In genomic region chr10:121202531-121202930, GRCm38 (mm10) we compare ENCODE assay signal across 28 mouse cellular contexts.
DNase-seq lines count a peak whose midpoint lies in the region; ATAC-seq and TF ChIP-seq lines count a peak whose summit lies in the region.
"Had no signal": no experiment of that assay in that cellular context is flagged by ENCODE, and none has a peak within 500 bp of the region (broad histone marks: within the 10 kb centered on the region; RNA-seq: fewer than 3 reads in every experiment).

No protein-coding gene starts in this region.

- no peak overlapping the region for H3K4me3 ChIP-seq in hindbrain, embryonic 11.5 days (ENCODE audit: low read depth, low read length)
- H3K4me3 ChIP-seq in hindbrain, embryonic 16.5 days (ENCODE audit: low read length) = no peak overlapping the region
- H3K4me3 ChIP-seq in CH12.LX (replicated peaks in 1 of 3; ENCODE audit: low read depth in 2 of 3, low read length in 2 of 3, poor library complexity in 1 of 3) = no peak overlapping the region
- no peak overlapping the region for H3K4me3 ChIP-seq in kidney, embryonic 16.5 days (ENCODE audit: low read length)
- H3K4me3 ChIP-seq: forebrain, embryonic 10.5 days; heart, embryonic 15.5 days; hindbrain, embryonic 15.5 days; intestine, embryonic 15.5 days; layer of hippocampus, adult 2 months; limb, embryonic 10.5 days; liver, embryonic 15.5 days; lung, embryonic 15.5 days; myocyte; neural tube, embryonic 13.5 days had no signal

- WGBS in hindbrain, embryonic 11.5 days = 90% methylated on average over 7 of the region's 7 CpGs
- WGBS in hindbrain, embryonic 16.5 days = 90% methylated on average over 7 of the region's 7 CpGs
- WGBS in kidney, embryonic 16.5 days = 90% methylated on average over 7 of the region's 7 CpGs

- H3K27me3 ChIP-seq in hindbrain, embryonic 11.5 days (ENCODE audit: control insufficient read depth, insufficient read depth, low read length) = no peaks in the 10 kb centered on the region
- H3K27me3 ChIP-seq in hindbrain, embryonic 16.5 days (replicated peaks; ENCODE audit: control insufficient read depth, insufficient read depth, low read length) = no peaks in the 10 kb centered on the region; the same call in 1 of the 2 replicates
- no peaks in the 10 kb centered on the region for H3K27me3 ChIP-seq in CH12.LX (replicated peaks)
- no peaks in the 10 kb centered on the region for H3K27me3 ChIP-seq in kidney, embryonic 16.5 days (ENCODE audit: insufficient read depth, low read length)
- H3K27me3 ChIP-seq: heart, embryonic 15.5 days; intestine, embryonic 15.5 days; liver, embryonic 15.5 days; lung, embryonic 15.5 days; Patski had no signal

- in situ Hi-C loops in CH12.LX (cut with MboI; ENCODE audit: low pct_ligation_motif_present, low pct_unique_long_range_greater_than_20kb, low sequenced_read_pairs) = no loop called here

- no peaks in the 10 kb centered on the region for H3K9me3 ChIP-seq in hindbrain, embryonic 11.5 days (ENCODE audit: control insufficient read depth, low read length)
- H3K9me3 ChIP-seq in hindbrain, embryonic 16.5 days (ENCODE audit: control insufficient read depth, low read length) = no peaks in the 10 kb centered on the region
- H3K9me3 ChIP-seq in CH12.LX (replicated peaks; ENCODE audit: low read length) = no peaks in the 10 kb centered on the region
- H3K9me3 ChIP-seq in kidney, embryonic 16.5 days (ENCODE audit: low read length) = no peaks in the 10 kb centered on the region
- H3K9me3 ChIP-seq: forebrain, embryonic 10.5 days; heart, embryonic 15.5 days; hindbrain, embryonic 15.5 days; intestine, embryonic 15.5 days; limb, embryonic 10.5 days; liver, embryonic 15.5 days; lung, embryonic 15.5 days; neural tube, embryonic 13.5 days had no signal

- TF ChIP-seq RAD21 in CH12.LX (IDR thresholded peaks at IDR 0.05; ENCODE audit: low read depth, low read length) = no peak

- no peaks in the 10 kb centered on the region for H3K79me2 ChIP-seq in CH12.LX (replicated peaks; ENCODE audit: control insufficient read depth, extremely low read depth, insufficient read depth, poor library complexity, severe bottlenecking)

- H3K27ac ChIP-seq in hindbrain, embryonic 11.5 days (ENCODE audit: low read depth, low read length) = no peak overlapping the region
- no peak overlapping the region for H3K27ac ChIP-seq in hindbrain, embryonic 16.5 days (ENCODE audit: low read depth, low read length)
- no peak overlapping the region for H3K27ac ChIP-seq in CH12.LX (ENCODE audit: insufficient read depth, low read depth)
- no peak overlapping the region for H3K27ac ChIP-seq in kidney, embryonic 16.5 days (ENCODE audit: low read length)
- H3K27ac ChIP-seq: forebrain, embryonic 10.5 days; heart, embryonic 15.5 days; hindbrain, embryonic 15.5 days; intestine, embryonic 15.5 days; layer of hippocampus, adult 2 months; limb, embryonic 10.5 days; liver, embryonic 15.5 days; lung, embryonic 15.5 days; macrophage; neural tube, embryonic 13.5 days had no signal

- H3K36me3 ChIP-seq in hindbrain, embryonic 11.5 days (ENCODE audit: control insufficient read depth, insufficient read depth, low read length) = no peaks in the 10 kb centered on the region
- no peaks in the 10 kb centered on the region for H3K36me3 ChIP-seq in hindbrain, embryonic 16.5 days (ENCODE audit: control insufficient read depth, insufficient read depth, low read length)
- H3K36me3 ChIP-seq in CH12.LX (replicated peaks in 1 of 2; ENCODE audit: control insufficient read depth in 1 of 2, insufficient read depth in 1 of 2, low read length in 1 of 2) = no peaks in the 10 kb centered on the region
- no peaks in the 10 kb centered on the region for H3K36me3 ChIP-seq in kidney, embryonic 16.5 days (ENCODE audit: insufficient read depth, low read length)
- H3K36me3 ChIP-seq: forebrain, embryonic 10.5 days; heart, embryonic 15.5 days; hindbrain, embryonic 15.5 days; intestine, embryonic 15.5 days; limb, embryonic 10.5 days; liver, embryonic 15.5 days; lung, embryonic 15.5 days; neural tube, embryonic 13.5 days had no signal

- no peak overlapping the region for H3K4me2 ChIP-seq in hindbrain, embryonic 11.5 days (replicated peaks; ENCODE audit: low read depth, low read length)
- H3K4me2 ChIP-seq in hindbrain, embryonic 16.5 days (ENCODE audit: low read length) = no peak overlapping the region
- no peak overlapping the region for H3K4me2 ChIP-seq in CH12.LX (ENCODE audit: insufficient read depth, low read depth, poor library complexity, severe bottlenecking)
- H3K4me2 ChIP-seq in kidney, embryonic 16.5 days (replicated peaks; ENCODE audit: low read depth, low read length) = no peak overlapping the region
- H3K4me2 ChIP-seq: heart, embryonic 15.5 days; hindbrain, embryonic 15.5 days; intestine, embryonic 15.5 days; liver, embryonic 15.5 days; lung, embryonic 15.5 days; neural tube, embryonic 13.5 days had no signal

- no peak for TF ChIP-seq POLR2A in CH12.LX (IDR thresholded peaks at IDR 0.05; ENCODE audit: low read depth, low read length)

- no peak for TF ChIP-seq CTCF in CH12.LX (conservative IDR thresholded peaks at IDR 0.05 in 1 of 2, IDR thresholded peaks at IDR 0.05 in 1 of 2; ENCODE audit: low read depth in 2 of 2, low read length in 2 of 2)

- no peak for ATAC-seq in hindbrain, embryonic 11.5 days (ENCODE audit: low FRiP score)
- no peak for ATAC-seq in hindbrain, embryonic 16.5 days
- no peak for ATAC-seq in kidney, embryonic 16.5 days (ENCODE audit: low FRiP score, low TSS enrichment)
- ATAC-seq: activated CD4-positive, CD25-positive, alpha-beta regulatory T cell, adult 4 months; intestine, embryonic 15.5 days; Patski had no signal

- TF ChIP-seq EP300 in CH12.LX (IDR thresholded peaks at IDR 0.05; ENCODE audit: low read length) = no peak

- peak; percentile 7 for DNase-seq in hindbrain, embryonic 11.5 days (ENCODE audit: low spot score)
- peak; percentile 36 for DNase-seq in CH12.LX (ENCODE audit: extremely low read depth)
- DNase-seq in R1 (ENCODE audit: low read depth, low spot score) = peak; percentile 67
- DNase-seq in testis, postnatal 14 days (ENCODE audit: low spot score) = peak; percentile 53
- DNase-seq in lung, postnatal 36 days = no peak
- DNase-seq: adrenal gland, adult 8-10 months; cerebellum, adult 2 months; gastrocnemius, postnatal 25 days; heart, postnatal 36 days; kidney, adult 9 months; kidney, postnatal 25 days; liver; right cerebral cortex, postnatal 4 days had no signal

- no peak overlapping the region for H3K9ac ChIP-seq in hindbrain, embryonic 11.5 days (ENCODE audit: low read depth, low read length)
- no peak overlapping the region for H3K9ac ChIP-seq in hindbrain, embryonic 16.5 days (ENCODE audit: low read depth, low read length)
- no peak overlapping the region for H3K9ac ChIP-seq in CH12.LX (ENCODE audit: insufficient read depth, low read depth)
- H3K9ac ChIP-seq in kidney, embryonic 16.5 days (replicated peaks; ENCODE audit: low read length) = no peak overlapping the region
- H3K9ac ChIP-seq: heart, embryonic 15.5 days; hindbrain, embryonic 15.5 days; intestine, embryonic 15.5 days; liver, embryonic 15.5 days; lung, embryonic 15.5 days; neural tube, embryonic 13.5 days had no signal

- dilution Hi-C loops in CH12.LX (cut with MboI; ENCODE audit: extremely low pct_ligation_motif_present, extremely low pct_unique_long_range_greater_than_20kb, low sequenced_read_pairs) = no loop called here

- H3K4me1 ChIP-seq in hindbrain, embryonic 11.5 days (replicated peaks; ENCODE audit: control insufficient read depth, insufficient read depth, low read length) = no peaks in the 10 kb centered on the region; the same call in 1 of the 2 replicates
- H3K4me1 ChIP-seq in hindbrain, embryonic 16.5 days (ENCODE audit: control insufficient read depth, insufficient read depth, low read depth, low read length) = peaks cover 12% of the 10 kb centered on the region
- no peaks in the 10 kb centered on the region for H3K4me1 ChIP-seq in CH12.LX (ENCODE audit: control insufficient read depth in 1 of 2, insufficient read depth in 2 of 2)
- H3K4me1 ChIP-seq in kidney, embryonic 16.5 days (ENCODE audit: insufficient read depth, low read length) = peaks cover 10% of the 10 kb centered on the region
- H3K4me1 ChIP-seq: intestine, embryonic 15.5 days; liver, embryonic 15.5 days had no signal

TF ChIP-seq in CH12.LX, 34 proteins besides CTCF, POLR2A, EP300 and RAD21:
- TF ChIP-seq NRF1 (IDR thresholded peaks at IDR 0.05; ENCODE audit: low read depth, low read length) (no peak), KAT2A (IDR thresholded peaks at IDR 0.05; ENCODE audit: insufficient replicate concordance, low read length) (no peak), MYC (IDR thresholded peaks at IDR 0.05; ENCODE audit: low read depth, low read length) (no peak), UBTF (IDR thresholded peaks at IDR 0.05; ENCODE audit: low read depth, low read length) (no peak), ZKSCAN1 (IDR thresholded peaks at IDR 0.05; ENCODE audit: borderline replicate concordance, low read depth, low read length) (no peak), MXI1 (IDR thresholded peaks at IDR 0.05; ENCODE audit: low read depth, low read length) (no peak), NELFE (IDR thresholded peaks at IDR 0.05; ENCODE audit: low read depth, low read length) (no peak)
TF ChIP-seq in CH12.LX: peak in this region for 0.
